Mouse (Mus musculus): ENCODE results near the gene Gmppa.

GRCm38 (mm10) chr1:75445751-75446611, 10.3 kb downstream of the Gmppa start:
- TF ChIP-seq CTCF (conservative IDR thresholded peaks at IDR 0.05; ENCODE audit: low read length) = peak; percentile 88
- no peak for TF ChIP-seq POU5F1 (IDR thresholded peaks at IDR 0.05; ENCODE audit: borderline replicate concordance, low read length)
- TF ChIP-seq NANOG (IDR thresholded peaks at IDR 0.05; ENCODE audit: borderline replicate concordance, low read length) = no peak

All from E14TG2a.4 (cell line).